Mouse (Mus musculus) forebrain, embryonic 14.5 days (tissue): ENCODE data around the gene Atp6ap1l. TPM values are rescaled to one million over a fixed set of nuclear protein-coding genes. Genes with fewer than 3 reads are reported as not detected.

Experiments
- ATAC-seq: fragments of 200-750 bp; cut with Nextera tagmentation; 2 replicates; pipeline ENCODE4 v1.8.0; 2017; ENCODE audit warnings: mild to moderate bottlenecking, moderate library complexity
- DNase-seq: peaks from one replicate; pipeline ENCODE4 v3.0.0-alpha.2; 2015; ENCODE audit warnings: low spot score
- H3K27ac ChIP-seq: fragments of 300-500 bp; sonication (generic); 2 replicates; pipeline ENCODE4 v1.5.1; 2014; ENCODE audit warnings: low read depth, mild to moderate bottlenecking, control low read depth, low read length, moderate library complexity
- H3K27me3 ChIP-seq: fragments of 300-500 bp; sonication (generic); replicated peaks from 2 replicates; pipeline ENCODE4 v1.6.1; 2014; ENCODE audit warnings: low read length, control low read depth, mixed read lengths; ENCODE audit not compliant: control insufficient read depth, insufficient read depth
- H3K36me3 ChIP-seq: fragments of 300-500 bp; sonication (generic); 2 replicates; pipeline ENCODE4 v1.6.1; 2014; ENCODE audit warnings: low read length, control low read depth; ENCODE audit not compliant: control insufficient read depth, insufficient read depth
- H3K4me1 ChIP-seq: fragments of 300-500 bp; sonication (generic); 2 replicates; pipeline ENCODE4 v1.6.1; 2014; ENCODE audit warnings: antibody characterized with exemption, low read length, control low read depth; ENCODE audit not compliant: control insufficient read depth, insufficient read depth
- H3K4me2 ChIP-seq: fragments of 300-500 bp; sonication (generic); 2 replicates; pipeline ENCODE4 v1.6.1; 2014; ENCODE audit warnings: mild to moderate bottlenecking, control low read depth, low read length
- H3K4me3 ChIP-seq: fragments of 300-500 bp; sonication (generic); 2 replicates; pipeline ENCODE4 v1.5.1; 2014; ENCODE audit warnings: low read depth, low read length, control low read depth
- H3K9ac ChIP-seq: fragments of 300-500 bp; sonication (generic); 2 replicates; pipeline ENCODE4 v1.6.1; 2014; ENCODE audit warnings: mild to moderate bottlenecking, low read length, control low read depth, moderate library complexity
- H3K9me3 ChIP-seq: fragments of 300-500 bp; sonication (generic); replicated peaks from 2 replicates; pipeline ENCODE4 v1.6.1; 2016; ENCODE audit warnings: low read length, control low read depth, mixed read lengths; ENCODE audit not compliant: control insufficient read depth
- WGBS: fragments of 180-500 bp; shearing (Covaris S2); extraction: QIAGEN DNeasy Blood & Tissue Kit; methylation state at CpG from one replicate; pipeline ENCODE4 v1.1.7; 2014; 5-methylcytosine and 5-hydroxymethylcytosine counted together
- polyA plus RNA-seq: library from polyadenylated mRNA; unstranded; fragments of >200 nt; fragmentation: Nextera tagmentation; extraction: Ambion mirVana; gene quantifications from 2 replicates; pipeline ENCODE4 v1.2.1, GENCODE M21; 2014

Gene Atp6ap1l
- polyA plus RNA-seq, 1 experiment from 2014 or later, result 4.5 TPM

- Histone ChIP-seq H3K4me2 (no peak overlapping the region), H3K9me3 (no peaks in the 10 kb centered on the region), H3K27ac (no peak overlapping the region), H3K4me1 (no peaks in the 10 kb centered on the region), H3K9ac (no peak overlapping the region), H3K27me3 (no peaks in the 10 kb centered on the region), H3K36me3 (no peaks in the 10 kb centered on the region), H3K4me3 (no peak overlapping the region)
- 88% methylated on average over 7 of the region's 7 CpGs for WGBS
- DNase-seq, result no peak
- ATAC-seq, result no peak
Measured at GRCm38 (mm10) chr13:90833641-90834207, 71.4 kb downstream of the Atp6ap1l start.

Other genes with a start within 250 kb of the Atp6ap1l start
- 146 and 210 TPM in 2 replicates for gene Rps23, start 17.6 kb upstream of the Atp6ap1l start, polyA plus RNA-seq